In genomic region chr7:43712917-43713316, GRCm38 (mm10) we compare ENCODE assay signal across 14 mouse cellular contexts. TPM values are rescaled to one million over a fixed set of nuclear protein-coding genes. Genes with fewer than 3 reads are reported as not detected.
DNase-seq lines count a peak whose midpoint lies in the region; ATAC-seq lines count a peak whose summit lies in the region.
"Had no signal": no experiment of that assay in that cellular context is flagged by ENCODE, and none has a peak within 500 bp of the region (broad histone marks: within the 10 kb centered on the region; RNA-seq: fewer than 3 reads in every experiment).

No protein-coding gene starts in this region.

- H3K4me1 ChIP-seq in hindbrain, embryonic 10.5 days (replicated peaks), result peaks cover 14% of the 10 kb centered on the region
- no peaks in the 10 kb centered on the region for H3K4me1 ChIP-seq in hindbrain, embryonic 16.5 days (ENCODE audit: control insufficient read depth, insufficient read depth, low read depth, low read length)
- H3K4me1 ChIP-seq in embryonic facial prominence, embryonic 13.5 days, result peaks cover 16% of the 10 kb centered on the region
- H3K4me1 ChIP-seq: liver, embryonic 15.5 days had no signal

- no peaks in the 10 kb centered on the region for H3K9me3 ChIP-seq in hindbrain, embryonic 10.5 days
- H3K9me3 ChIP-seq in hindbrain, embryonic 16.5 days (ENCODE audit: control insufficient read depth, low read length), result no peaks in the 10 kb centered on the region
- no peaks in the 10 kb centered on the region for H3K9me3 ChIP-seq in embryonic facial prominence, embryonic 13.5 days
- H3K9me3 ChIP-seq: liver, embryonic 15.5 days had no signal

- no peak overlapping the region for H3K4me2 ChIP-seq in hindbrain, embryonic 16.5 days (ENCODE audit: low read length)
- peak overlapping the region; percentile 50 for H3K4me2 ChIP-seq in embryonic facial prominence, embryonic 13.5 days
- H3K4me2 ChIP-seq: liver, embryonic 15.5 days had no signal

- H3K9ac ChIP-seq in hindbrain, embryonic 16.5 days (ENCODE audit: low read depth, low read length), result no peak overlapping the region
- no peak overlapping the region for H3K9ac ChIP-seq in embryonic facial prominence, embryonic 13.5 days
- H3K9ac ChIP-seq: liver, embryonic 15.5 days had no signal

- peaks cover 9% of the 10 kb centered on the region; the same call in 1 of the 2 replicates for H3K27me3 ChIP-seq in hindbrain, embryonic 10.5 days (ENCODE audit: insufficient read depth, poor library complexity, severe bottlenecking)
- H3K27me3 ChIP-seq in hindbrain, embryonic 16.5 days (replicated peaks; ENCODE audit: control insufficient read depth, insufficient read depth, low read length), result 0 out of 2 replicates have a peak, but pooled peaks cover 2% of the 10 kb centered on the region
- H3K27me3 ChIP-seq in embryonic facial prominence, embryonic 13.5 days, result 0 out of 2 replicates have a peak, but pooled peaks cover 3% of the 10 kb centered on the region
- H3K27me3 ChIP-seq: liver, embryonic 15.5 days had no signal

- H3K27ac ChIP-seq in hindbrain, embryonic 10.5 days, result no peak overlapping the region
- H3K27ac ChIP-seq in hindbrain, embryonic 16.5 days (ENCODE audit: low read depth, low read length), result no peak overlapping the region
- no peak overlapping the region for H3K27ac ChIP-seq in embryonic facial prominence, embryonic 13.5 days
- H3K27ac ChIP-seq: liver, embryonic 15.5 days had no signal

- peak overlapping the region; percentile 34 for H3K4me3 ChIP-seq in hindbrain, embryonic 10.5 days
- H3K4me3 ChIP-seq in hindbrain, embryonic 16.5 days (ENCODE audit: low read length), result no peak overlapping the region
- peak overlapping the region; percentile 24; the same call in 1 of the 2 replicates for H3K4me3 ChIP-seq in embryonic facial prominence, embryonic 13.5 days
- H3K4me3 ChIP-seq: liver, embryonic 15.5 days had no signal

- DNase-seq in hindbrain, embryonic 10.5 days (ENCODE audit: low spot score), result peak; percentile 8
- peak; percentile 61 for DNase-seq in ES-CJ7 (ENCODE audit: low read depth, low spot score)
- peak; percentile 17 for DNase-seq in lung, postnatal 36 days
- no peak for DNase-seq in urinary bladder, postnatal 36 days (ENCODE audit: low spot score in 2 of 2)
- no peak for DNase-seq in frontal cortex, postnatal 10 days (ENCODE audit: low spot score in 2 of 2)
- no peak for DNase-seq in cerebellum, adult 11-12 months
- DNase-seq: cerebellum, postnatal 36 days; kidney, adult 8-10 months; right cerebral cortex, postnatal 4 days; thymus, postnatal 4 days had no signal

- H3K36me3 ChIP-seq in hindbrain, embryonic 10.5 days, result no peaks in the 10 kb centered on the region
- H3K36me3 ChIP-seq in hindbrain, embryonic 16.5 days (ENCODE audit: control insufficient read depth, insufficient read depth, low read length), result no peaks in the 10 kb centered on the region
- H3K36me3 ChIP-seq in embryonic facial prominence, embryonic 13.5 days, result no peaks in the 10 kb centered on the region
- H3K36me3 ChIP-seq: liver, embryonic 15.5 days had no signal

- ATAC-seq in hindbrain, embryonic 16.5 days, result no peak
- no peak for ATAC-seq in embryonic facial prominence, embryonic 13.5 days (ENCODE audit: insufficient number of reproducible peaks, insufficient read depth, low FRiP score, low TSS enrichment, low read depth)

- 7% methylated on average over 9 of the region's 9 CpGs for WGBS in hindbrain, embryonic 10.5 days
- WGBS in hindbrain, embryonic 16.5 days, result 6% methylated on average over 9 of the region's 9 CpGs
- WGBS in embryonic facial prominence, embryonic 13.5 days, result 5% methylated on average over 9 of the region's 9 CpGs

RNA-seq across cellular contexts. Expression of gene Klk13, which starts 0.6 kb away (rescaled TPM):
- polyA plus RNA-seq in hindbrain, embryonic 10.5 days (2016; fragmentation: Nextera tagmentation; extraction: Ambion mirVana), result 0.24 and 0.31 TPM in 2 replicates
- 0.16 TPM in 2 replicates for polyA plus RNA-seq in hindbrain, embryonic 16.5 days (2015; fragmentation: Nextera tagmentation; extraction: Ambion mirVana)
- polyA plus RNA-seq in embryonic facial prominence, embryonic 13.5 days (2015; fragmentation: Nextera tagmentation; extraction: Ambion mirVana), result 1.6 and 2.2 TPM in 2 replicates
- polyA plus RNA-seq: liver, embryonic 15.5 days; neural tube, embryonic 11.5 days had no signal

RNA-seq across cellular contexts. Expression of gene Klk14, which starts 22.7 kb away (rescaled TPM):
- polyA plus RNA-seq in hindbrain, embryonic 10.5 days (2016; fragmentation: Nextera tagmentation; extraction: Ambion mirVana), result not detected in 2 replicates
- not detected in 2 replicates for polyA plus RNA-seq in hindbrain, embryonic 16.5 days (2015; fragmentation: Nextera tagmentation; extraction: Ambion mirVana)
- polyA plus RNA-seq in embryonic facial prominence, embryonic 13.5 days (2015; fragmentation: Nextera tagmentation; extraction: Ambion mirVana), result not detected in 2 replicates
- polyA plus RNA-seq: liver, embryonic 15.5 days; neural tube, embryonic 11.5 days had no signal

RNA-seq across cellular contexts. Expression of gene Ctu1, which starts 41.1 kb away (rescaled TPM):
- polyA plus RNA-seq in hindbrain, embryonic 10.5 days (2016; fragmentation: Nextera tagmentation; extraction: Ambion mirVana), result 17.5 and 19.1 TPM in 2 replicates
- 20.6 and 23.0 TPM in 2 replicates for polyA plus RNA-seq in hindbrain, embryonic 16.5 days (2015; fragmentation: Nextera tagmentation; extraction: Ambion mirVana)
- 14.3 and 14.5 TPM in 2 replicates for polyA plus RNA-seq in embryonic facial prominence, embryonic 13.5 days (2015; fragmentation: Nextera tagmentation; extraction: Ambion mirVana)

RNA-seq across cellular contexts. Expression of gene Siglece, which starts 53.0 kb away (rescaled TPM):
- polyA plus RNA-seq in hindbrain, embryonic 10.5 days (2016; fragmentation: Nextera tagmentation; extraction: Ambion mirVana), result 0.36 and 0.52 TPM in 2 replicates
- 0.31 and 0.41 TPM in 2 replicates for polyA plus RNA-seq in hindbrain, embryonic 16.5 days (2015; fragmentation: Nextera tagmentation; extraction: Ambion mirVana)
- polyA plus RNA-seq in embryonic facial prominence, embryonic 13.5 days (2015; fragmentation: Nextera tagmentation; extraction: Ambion mirVana), result 0.69 and 1.3 TPM in 2 replicates

RNA-seq across cellular contexts. Expression of gene Klk12, which starts 55.8 kb away (rescaled TPM):
- not detected in 2 replicates for polyA plus RNA-seq in hindbrain, embryonic 10.5 days (2016; fragmentation: Nextera tagmentation; extraction: Ambion mirVana)
- not detected in 2 replicates for polyA plus RNA-seq in hindbrain, embryonic 16.5 days (2015; fragmentation: Nextera tagmentation; extraction: Ambion mirVana)
- polyA plus RNA-seq in embryonic facial prominence, embryonic 13.5 days (2015; fragmentation: Nextera tagmentation; extraction: Ambion mirVana), result 0.25 TPM in 1 of 2 replicates, not detected in the other
- polyA plus RNA-seq: liver, embryonic 15.5 days; neural tube, embryonic 11.5 days had no signal

Comparison
In these comparisons a context has a peak if more than half of its experiments do, and no peak if none do; other contexts are left out.
1. DNase-seq: peak in hindbrain, embryonic 10.5 days (single experiment), ES-CJ7 (single experiment) and lung, postnatal 36 days (single experiment); none in urinary bladder, postnatal 36 days (0 of 2), frontal cortex, postnatal 10 days (0 of 2) and cerebellum, adult 11-12 months (single experiment).